Mouse (Mus musculus) kidney, embryonic 15.5 days (tissue): ENCODE measurements around the gene Sipa1l3. TPM values are rescaled to one million over a fixed set of nuclear protein-coding genes. Genes with fewer than 3 reads are reported as not detected.

Experiments
- ATAC-seq: fragments of 200-750 bp; cut with Nextera tagmentation; replicated peaks from 2 replicates; pipeline ENCODE4 v1.8.0; 2017; ENCODE audit warnings: moderate TSS enrichment; ENCODE audit not compliant: low FRiP score
- H3K27ac ChIP-seq: fragments of 300-500 bp; sonication (generic); 2 replicates; pipeline ENCODE4 v1.5.1; 2015; ENCODE audit warnings: mild to moderate bottlenecking, inconsistent platforms
- H3K27me3 ChIP-seq: fragments of 300-500 bp; sonication (generic); 2 replicates; pipeline ENCODE4 v1.6.1; 2015; ENCODE audit warnings: inconsistent platforms
- H3K36me3 ChIP-seq: fragments of 300-500 bp; sonication (generic); 2 replicates; pipeline ENCODE4 v1.6.1; 2015; ENCODE audit warnings: inconsistent platforms
- H3K4me1 ChIP-seq: fragments of 300-500 bp; sonication (generic); 2 replicates; pipeline ENCODE4 v1.6.1; 2015; ENCODE audit warnings: inconsistent platforms
- H3K4me2 ChIP-seq: fragments of 300-500 bp; sonication (generic); 2 replicates; pipeline ENCODE4 v1.6.1; 2015; ENCODE audit warnings: moderate library complexity, mild to moderate bottlenecking, inconsistent platforms
- H3K4me3 ChIP-seq: fragments of 300-500 bp; sonication (generic); replicated peaks from 2 replicates; pipeline ENCODE4 v1.5.1; 2015; ENCODE audit warnings: mild to moderate bottlenecking, inconsistent platforms
- H3K9ac ChIP-seq: fragments of 300-500 bp; sonication (generic); 2 replicates; pipeline ENCODE4 v1.6.1; 2015; ENCODE audit warnings: mild to moderate bottlenecking, inconsistent platforms
- H3K9me3 ChIP-seq: fragments of 300-500 bp; sonication (generic); replicated peaks from 2 replicates; pipeline ENCODE4 v1.6.1; 2016; ENCODE audit warnings: inconsistent platforms
- WGBS: fragments of 180-500 bp; shearing (Covaris S2); methylation state at CpG from one replicate; pipeline ENCODE4 v1.1.7; 2015; ENCODE audit warnings: mixed read lengths; 5-methylcytosine and 5-hydroxymethylcytosine counted together
- polyA plus RNA-seq: library from polyadenylated mRNA; unstranded; fragments of >200 nt; fragmentation: Nextera tagmentation; extraction: Ambion mirVana; gene quantifications from 2 replicates; pipeline ENCODE4 v1.2.1, GENCODE M21; 2015

Gene Sipa1l3
- 14.4 and 14.5 TPM in 2 replicates for polyA plus RNA-seq

DNA sequence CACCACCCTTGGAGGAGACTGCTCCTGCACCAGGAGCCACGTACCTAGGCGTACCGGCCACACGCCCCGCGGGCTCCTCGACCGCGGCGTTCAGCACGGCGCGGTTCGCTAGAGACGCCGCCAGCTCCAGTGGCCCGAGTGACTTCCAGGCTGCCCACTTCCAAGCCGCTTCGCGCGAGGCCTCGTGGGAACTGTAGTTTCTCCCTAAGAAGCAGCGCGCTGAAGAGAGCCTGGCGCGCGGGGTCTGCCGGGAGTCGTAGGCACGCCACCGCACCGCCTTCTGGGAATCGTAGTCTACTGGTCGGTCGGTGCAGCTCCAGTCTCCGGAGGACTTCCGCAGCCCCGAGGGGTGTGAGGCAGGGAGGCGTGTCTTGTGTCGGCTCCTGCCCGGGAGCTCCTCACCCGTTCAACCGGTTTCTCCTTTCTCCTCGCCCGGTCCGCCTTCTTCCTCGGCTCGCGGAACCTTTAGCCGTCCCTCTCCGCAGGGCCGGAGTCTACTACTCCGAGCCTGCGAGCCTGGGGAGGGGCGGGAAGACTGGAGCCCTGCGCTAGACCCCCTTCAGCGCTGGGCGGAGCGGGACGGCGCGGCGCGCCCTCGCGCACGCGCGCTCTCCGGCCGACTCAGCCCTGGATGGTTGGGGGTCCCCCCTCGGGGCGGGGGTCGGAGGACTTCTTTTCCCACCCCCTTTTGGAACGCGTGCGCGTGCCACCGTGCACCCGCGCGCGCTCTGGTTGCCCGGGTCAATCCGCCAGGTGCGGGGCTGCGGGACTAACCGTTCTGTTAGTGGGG lies at the start of gene Sipa1l3:
Sipa1l3 (minus strand) TSS at position 221 of the 790 bp plus-strand sequence.
- H3K9me3 ChIP-seq: no peaks in the 10 kb centered on the region
- peak within 1 kb of the TSS; percentile 71 for H3K9ac ChIP-seq
- no peaks in the 10 kb centered on the region for H3K27me3 ChIP-seq
- peaks cover 32% of the 10 kb centered on the region for H3K4me1 ChIP-seq
- WGBS: under 1% methylated on average over 88 of the region's 88 CpGs
- peak; percentile 98 for ATAC-seq
- H3K36me3 ChIP-seq: no peaks in the 10 kb centered on the region
- H3K27ac ChIP-seq: peak within 1 kb of the TSS; percentile 78
- peak within 1 kb of the TSS; percentile 63 for H3K4me3 ChIP-seq
- H3K4me2 ChIP-seq: peak within 1 kb of the TSS; percentile 91

- Histone ChIP-seq H3K27ac (no peak overlapping the region), H3K4me1 (no peaks in the 10 kb centered on the region), H3K4me3 (no peak overlapping the region), H3K27me3 (no peaks in the 10 kb centered on the region), H3K4me2 (no peak overlapping the region), H3K36me3 (no peaks in the 10 kb centered on the region), H3K9ac (no peak overlapping the region), H3K9me3 (no peaks in the 10 kb centered on the region)
- no peak for ATAC-seq
- 82% methylated on average over 10 of the region's 10 CpGs for WGBS
Measured at GRCm38 (mm10) chr7:29563006-29563405, 44.6 kb upstream of the Sipa1l3 start.

GRCm38 (mm10) chr7:29561046-29561445 lies 42.6 kb upstream of the Sipa1l3 start:
- no peak overlapping the region for H3K4me2 ChIP-seq
- H3K27me3 ChIP-seq: no peaks in the 10 kb centered on the region
- WGBS: 71% methylated on average over 9 of the region's 9 CpGs
- H3K4me3 ChIP-seq: no peak overlapping the region
- no peak overlapping the region for H3K27ac ChIP-seq
- H3K36me3 ChIP-seq: no peaks in the 10 kb centered on the region
- 0 out of 2 replicates have a peak, but pooled peaks cover 3% of the 10 kb centered on the region for H3K4me1 ChIP-seq
- no peak for ATAC-seq
- H3K9me3 ChIP-seq: no peaks in the 10 kb centered on the region
- H3K9ac ChIP-seq: no peak overlapping the region

- Histone ChIP-seq H3K9me3 (no peaks in the 10 kb centered on the region), H3K27me3 (no peaks in the 10 kb centered on the region), H3K9ac (no peak overlapping the region), H3K4me1 (peaks cover 9% of the 10 kb centered on the region; the same call in 1 of the 2 replicates), H3K4me2 (no peak overlapping the region), H3K27ac (no peak overlapping the region), H3K4me3 (no peak overlapping the region), H3K36me3 (no peaks in the 10 kb centered on the region)
- no peak for ATAC-seq
- WGBS: 79% methylated on average over 4 of the region's 4 CpGs
Measured at GRCm38 (mm10) chr7:29559290-29559689, 40.8 kb upstream of the Sipa1l3 start.

GRCm38 (mm10) chr7:29558744-29559143 lies 40.3 kb upstream of the Sipa1l3 start:
- Histone ChIP-seq H3K9me3 (no peaks in the 10 kb centered on the region), H3K4me2 (no peak overlapping the region)
- ATAC-seq: no peak

DNA sequence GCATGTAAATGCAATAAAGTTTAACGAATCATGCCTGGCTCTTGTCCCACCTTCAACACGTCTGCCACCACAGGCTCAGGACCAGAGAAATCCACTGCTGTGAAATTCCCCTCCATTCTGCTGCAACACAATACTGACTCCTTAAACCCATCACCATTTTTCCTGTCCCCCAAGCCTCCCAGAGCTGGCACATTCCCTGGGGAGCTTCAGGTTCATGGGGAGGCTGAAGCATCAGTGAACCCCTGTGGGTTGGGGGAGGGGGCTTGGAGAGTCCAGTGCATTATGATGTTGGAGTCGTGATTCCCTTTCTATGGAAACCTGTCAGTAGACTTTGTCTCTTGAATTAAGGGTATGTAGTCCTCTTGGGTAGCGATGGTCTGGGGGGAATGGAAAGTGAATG lies 37.8 kb upstream of the Sipa1l3 start:
- Histone ChIP-seq H3K4me1 (peaks cover 9% of the 10 kb centered on the region; the same call in 1 of the 2 replicates), H3K4me3 (no peak overlapping the region), H3K27me3 (no peaks in the 10 kb centered on the region), H3K4me2 (no peak overlapping the region), H3K27ac (no peak overlapping the region), H3K36me3 (no peaks in the 10 kb centered on the region), H3K9me3 (no peaks in the 10 kb centered on the region), H3K9ac (no peak overlapping the region)
- no peak for ATAC-seq
- 51% methylated on average over 4 of the region's 4 CpGs for WGBS

More at GRCm38 (mm10) chr7:29558744-29559143, 40.3 kb upstream of the Sipa1l3 start:
- no peaks in the 10 kb centered on the region for H3K27me3 ChIP-seq
- 82% methylated on average over 1 of the region's 1 CpGs for WGBS
- H3K36me3 ChIP-seq: no peaks in the 10 kb centered on the region
- H3K9ac ChIP-seq: no peak overlapping the region
- no peak overlapping the region for H3K4me3 ChIP-seq
- H3K27ac ChIP-seq: no peak overlapping the region
- H3K4me1 ChIP-seq: peaks cover 9% of the 10 kb centered on the region; the same call in 1 of the 2 replicates

- H3K27ac ChIP-seq: no peak overlapping the region
- no peak overlapping the region for H3K4me2 ChIP-seq
- no peak for ATAC-seq
- H3K9ac ChIP-seq: no peak overlapping the region
- 44% methylated on average over 5 of the region's 5 CpGs for WGBS
- peaks cover 9% of the 10 kb centered on the region; the same call in 1 of the 2 replicates for H3K4me1 ChIP-seq
- H3K9me3 ChIP-seq: no peaks in the 10 kb centered on the region
- no peaks in the 10 kb centered on the region for H3K36me3 ChIP-seq
- no peak overlapping the region for H3K4me3 ChIP-seq
- H3K27me3 ChIP-seq: no peaks in the 10 kb centered on the region
Measured at GRCm38 (mm10) chr7:29555521-29555920, 37.1 kb upstream of the Sipa1l3 start.

- H3K27ac ChIP-seq: no peak overlapping the region
- H3K27me3 ChIP-seq: no peaks in the 10 kb centered on the region
- H3K9me3 ChIP-seq: no peaks in the 10 kb centered on the region
- H3K36me3 ChIP-seq: no peaks in the 10 kb centered on the region
- no peak overlapping the region for H3K9ac ChIP-seq
- WGBS: 83% methylated on average over 13 of the region's 13 CpGs
- ATAC-seq: no peak
- H3K4me2 ChIP-seq: no peak overlapping the region
- H3K4me1 ChIP-seq: peaks cover 9% of the 10 kb centered on the region; the same call in 1 of the 2 replicates
- no peak overlapping the region for H3K4me3 ChIP-seq
Measured at GRCm38 (mm10) chr7:29555051-29555450, 36.6 kb upstream of the Sipa1l3 start.

- Histone ChIP-seq H3K9me3 (no peaks in the 10 kb centered on the region), H3K4me3 (no peak overlapping the region), H3K4me1 (peaks cover 3% of the 10 kb centered on the region; the same call in 1 of the 2 replicates), H3K4me2 (no peak overlapping the region), H3K27me3 (no peaks in the 10 kb centered on the region), H3K27ac (no peak overlapping the region), H3K36me3 (no peaks in the 10 kb centered on the region), H3K9ac (no peak overlapping the region)
- ATAC-seq: no peak
- WGBS: 52% methylated on average over 3 of the region's 3 CpGs
Measured at GRCm38 (mm10) chr7:29550691-29551090, 32.2 kb upstream of the Sipa1l3 start.

GRCm38 (mm10) chr7:29541608-29542007 lies 23.2 kb upstream of the Sipa1l3 start:
- Histone ChIP-seq H3K27ac (no peak overlapping the region), H3K4me2 (no peak overlapping the region), H3K4me3 (no peak overlapping the region), H3K4me1 (no peaks in the 10 kb centered on the region), H3K9ac (no peak overlapping the region), H3K27me3 (no peaks in the 10 kb centered on the region), H3K36me3 (no peaks in the 10 kb centered on the region), H3K9me3 (no peaks in the 10 kb centered on the region)
- no peak for ATAC-seq
- WGBS: 79% methylated on average over 4 of the region's 4 CpGs

- no peak overlapping the region for H3K4me3 ChIP-seq
- no peak overlapping the region for H3K27ac ChIP-seq
- ATAC-seq: no peak
- no peaks in the 10 kb centered on the region for H3K4me1 ChIP-seq
- no peak overlapping the region for H3K9ac ChIP-seq
- no peaks in the 10 kb centered on the region for H3K36me3 ChIP-seq
- H3K9me3 ChIP-seq: no peaks in the 10 kb centered on the region
- WGBS: 92% methylated on average over 5 of the region's 5 CpGs
- peaks cover 1% of the 10 kb centered on the region; the same call in 1 of the 2 replicates for H3K27me3 ChIP-seq
- no peak overlapping the region for H3K4me2 ChIP-seq
Measured at GRCm38 (mm10) chr7:29541186-29541585, 22.7 kb upstream of the Sipa1l3 start.

GRCm38 (mm10) chr7:29540631-29541030 lies 22.2 kb upstream of the Sipa1l3 start:
- 91% methylated on average over 7 of the region's 7 CpGs for WGBS
- Histone ChIP-seq H3K27me3 (peaks cover 3% of the 10 kb centered on the region; the same call in 1 of the 2 replicates), H3K9me3 (no peaks in the 10 kb centered on the region), H3K4me2 (no peak overlapping the region), H3K36me3 (no peaks in the 10 kb centered on the region), H3K4me3 (no peak overlapping the region), H3K27ac (no peak overlapping the region), H3K9ac (no peak overlapping the region), H3K4me1 (no peaks in the 10 kb centered on the region)
- ATAC-seq: no peak
